ENCODE assay signal across 25 mouse cellular contexts in genomic region chr11:69917379-69917948, GRCm38 (mm10). TPM values are rescaled to one million over a fixed set of nuclear protein-coding genes. Genes with fewer than 3 reads are reported as not detected.
DNase-seq lines count a peak whose midpoint lies in the region; ATAC-seq and TF ChIP-seq lines count a peak whose summit lies in the region.
"Had no signal": no experiment of that assay in that cellular context is flagged by ENCODE, and none has a peak within 500 bp of the region (broad histone marks: within the 10 kb centered on the region; RNA-seq: fewer than 3 reads in every experiment).

No protein-coding gene starts in this region.

- peak overlapping the region; percentile 43 for H3K4me3 ChIP-seq in erythroblast, embryonic 14.5 days (replicated peaks)
- no peak overlapping the region for H3K4me3 ChIP-seq in heart, embryonic 13.5 days
- H3K4me3 ChIP-seq in heart, adult 2 months, result no peak overlapping the region
- peak overlapping the region; percentile 55; the same call in 1 of the 2 replicates for H3K4me3 ChIP-seq in G1E (ENCODE audit: low read depth, low read length)
- H3K4me3 ChIP-seq in liver, embryonic 16.5 days (ENCODE audit: low read depth, low read length), result peak overlapping the region; percentile 10
- H3K4me3 ChIP-seq: heart, embryonic 15.5 days; layer of hippocampus, adult 2 months; limb, embryonic 13.5 days; lung, embryonic 15.5 days; neural tube, embryonic 12.5 days had no signal

- H3K27ac ChIP-seq in heart, embryonic 13.5 days (replicated peaks), result no peak overlapping the region
- H3K27ac ChIP-seq in heart, adult 2 months, result no peak overlapping the region
- peak overlapping the region; percentile 99 for H3K27ac ChIP-seq in liver, embryonic 16.5 days (ENCODE audit: low read length)
- H3K27ac ChIP-seq: embryonic facial prominence, embryonic 15.5 days; heart, embryonic 15.5 days; kidney, postnatal 0 days; layer of hippocampus, adult 2 months; limb, embryonic 13.5 days; lung, embryonic 15.5 days; neural tube, embryonic 12.5 days had no signal

- H3K4me1 ChIP-seq in erythroblast, embryonic 14.5 days (ENCODE audit: control insufficient read depth), result peaks cover 85% of the 10 kb centered on the region
- peaks cover 66% of the 10 kb centered on the region for H3K4me1 ChIP-seq in heart, embryonic 13.5 days
- peaks cover 13% of the 10 kb centered on the region for H3K4me1 ChIP-seq in heart, adult 2 months (ENCODE audit: control insufficient read depth, insufficient read depth, low read length)
- H3K4me1 ChIP-seq in G1E (ENCODE audit: insufficient read depth, low read depth, low read length), result peaks cover 66% of the 10 kb centered on the region
- H3K4me1 ChIP-seq in liver, embryonic 16.5 days (ENCODE audit: control insufficient read depth, low read depth, low read length), result peaks cover 54% of the 10 kb centered on the region

- DNase-seq in heart, adult 2 months, result no peak
- no peak for DNase-seq in G1E (ENCODE audit: low spot score)
- DNase-seq in ovary, postnatal 36 days (ENCODE audit: low spot score), result no peak
- DNase-seq: adrenal gland, adult 8-10 months; embryo, embryonic 11 days; kidney, adult 11 months; layer of hippocampus, postnatal 36 days; lung, postnatal 4 days; right cerebral cortex, postnatal 14 days; spleen, adult 18-20 months; thymus, postnatal 36 days had no signal

- H3K4me2 ChIP-seq in heart, embryonic 13.5 days, result peak overlapping the region; percentile 91; the same call in 1 of the 2 replicates
- peak overlapping the region; percentile 96 for H3K4me2 ChIP-seq in liver, embryonic 16.5 days (ENCODE audit: low read depth, low read length)
- H3K4me2 ChIP-seq: embryonic facial prominence, embryonic 15.5 days; heart, embryonic 15.5 days; limb, embryonic 13.5 days; lung, embryonic 15.5 days; midbrain, embryonic 11.5 days; neural tube, embryonic 12.5 days had no signal

- TF ChIP-seq POLR2A in heart, adult 2 months (IDR thresholded peaks at IDR 0.05; ENCODE audit: insufficient read depth, low read depth, low read length), result no peak

- TF ChIP-seq CTCF in heart, adult 2 months (IDR thresholded peaks at IDR 0.05), result no peak
- no peak for TF ChIP-seq CTCF in G1E (IDR thresholded peaks at IDR 0.05; ENCODE audit: low read depth, low read length)

- no peaks in the 10 kb centered on the region for H3K9me3 ChIP-seq in erythroblast, embryonic 14.5 days (ENCODE audit: control insufficient read depth, low read length)
- H3K9me3 ChIP-seq in heart, embryonic 13.5 days, result no peaks in the 10 kb centered on the region
- no peaks in the 10 kb centered on the region for H3K9me3 ChIP-seq in G1E (replicated peaks)
- H3K9me3 ChIP-seq in liver, embryonic 16.5 days (replicated peaks; ENCODE audit: control insufficient read depth, low read length), result no peaks in the 10 kb centered on the region
- H3K9me3 ChIP-seq: embryonic facial prominence, embryonic 15.5 days; heart, embryonic 15.5 days; limb, embryonic 13.5 days; lung, embryonic 15.5 days; neural tube, embryonic 12.5 days had no signal

- WGBS in heart, embryonic 13.5 days, result 83% methylated on average over 8 of the region's 8 CpGs
- WGBS in heart, adult 2 months, result 81% methylated on average over 8 of the region's 8 CpGs
- WGBS in liver, embryonic 16.5 days (ENCODE audit: insufficient replicate concordance), result 64% methylated on average over 8 of the region's 8 CpGs

- no peaks in the 10 kb centered on the region for H3K27me3 ChIP-seq in erythroblast, embryonic 14.5 days (ENCODE audit: control insufficient read depth)
- no peaks in the 10 kb centered on the region for H3K27me3 ChIP-seq in heart, embryonic 13.5 days (replicated peaks)
- no peaks in the 10 kb centered on the region for H3K27me3 ChIP-seq in heart, adult 2 months (ENCODE audit: control insufficient read depth, insufficient read depth, low read length)
- no peaks in the 10 kb centered on the region for H3K27me3 ChIP-seq in G1E (ENCODE audit: insufficient read depth, low read length)
- H3K27me3 ChIP-seq in liver, embryonic 16.5 days (ENCODE audit: control insufficient read depth, insufficient read depth, low read depth, low read length), result no peaks in the 10 kb centered on the region
- H3K27me3 ChIP-seq: embryonic facial prominence, embryonic 15.5 days; heart, embryonic 15.5 days; limb, embryonic 13.5 days; lung, embryonic 15.5 days; neural tube, embryonic 12.5 days had no signal

- intact Hi-C loops in heart, adult 2 months (cut with DNase I), result no loop called here

- ATAC-seq in erythroblast, adult 5-6 weeks (replicated peaks; ENCODE audit: low FRiP score, poor library complexity, severe bottlenecking), result no peak
- no peak for ATAC-seq in heart, embryonic 13.5 days (ENCODE audit: extremely low read depth, insufficient number of reproducible peaks, low FRiP score, low TSS enrichment)
- no peak for ATAC-seq in G1E (ENCODE audit: extremely low read depth, insufficient number of reproducible peaks, low FRiP score, poor library complexity, severe bottlenecking)
- ATAC-seq in liver, embryonic 16.5 days (ENCODE audit: low read depth), result no peak
- ATAC-seq: forebrain, embryonic 14.5 days had no signal

- no peak for TF ChIP-seq EP300 in heart, adult 2 months (IDR thresholded peaks at IDR 0.05; ENCODE audit: insufficient read depth, low read depth, low read length)

- peaks cover 72% of the 10 kb centered on the region for H3K36me3 ChIP-seq in erythroblast, embryonic 14.5 days (ENCODE audit: control insufficient read depth)
- H3K36me3 ChIP-seq in heart, embryonic 13.5 days, result peaks cover 56% of the 10 kb centered on the region
- H3K36me3 ChIP-seq in heart, adult 2 months (ENCODE audit: control insufficient read depth, insufficient read depth, low read length), result peaks cover 14% of the 10 kb centered on the region; the same call in 1 of the 2 replicates
- peaks cover 77% of the 10 kb centered on the region for H3K36me3 ChIP-seq in G1E (replicated peaks)
- peaks cover 40% of the 10 kb centered on the region for H3K36me3 ChIP-seq in liver, embryonic 16.5 days (ENCODE audit: control insufficient read depth, insufficient read depth)

- peaks cover 3% of the 10 kb centered on the region; the same call in 1 of the 2 replicates for H3K79me2 ChIP-seq in heart, adult 2 months (replicated peaks; ENCODE audit: control insufficient read depth, insufficient read depth, low read length)

- no peak overlapping the region for H3K9ac ChIP-seq in heart, embryonic 13.5 days
- H3K9ac ChIP-seq in heart, adult 2 months (ENCODE audit: low read depth, low read length), result no peak overlapping the region
- H3K9ac ChIP-seq in liver, embryonic 16.5 days (ENCODE audit: low read depth, low read length), result peak overlapping the region; percentile 69
- H3K9ac ChIP-seq: embryonic facial prominence, embryonic 15.5 days; heart, embryonic 15.5 days; limb, embryonic 13.5 days; lung, embryonic 15.5 days; neural tube, embryonic 12.5 days had no signal

RNA-seq across cellular contexts. Expression of gene Gps2, which starts 3.8 kb away (rescaled TPM):
- 90.4 and 109 TPM in 2 replicates for polyA plus RNA-seq in erythroblast, embryonic 14.5 days (2012)
- total RNA-seq in erythroblast, adult 5-6 weeks (2015; ENCODE audit: low replicate concordance), result 69.0 and 102 TPM in 2 replicates
- 52.9 and 63.3 TPM in 2 replicates for total RNA-seq in erythroblast, adult 5-6 weeks (2017; ENCODE audit: low replicate concordance)
- 45.0 and 52.2 TPM in 2 replicates for polyA plus RNA-seq in heart, embryonic 13.5 days (2015; fragmentation: Nextera tagmentation; extraction: Ambion mirVana)
- 10 to 100 TPM; 27.2 to 28.4 TPM for total RNA-seq in heart, adult 2 months (2021)
- 53.9 and 63.9 TPM in 2 replicates for polyA plus RNA-seq in heart, adult 2 months (2012; rRNA removed)
- total RNA-seq in G1E (2014; fragmentation: Nextera tagmentation) (305 and 344 TPM in 2 replicates), G1E (2017) (44.9 and 45.8 TPM in 2 replicates)
- 203 and 216 TPM in 2 replicates for polyA plus RNA-seq in G1E (2012)
- 81.1 and 83.1 TPM in 2 replicates for polyA plus RNA-seq in liver, embryonic 16.5 days (2015; fragmentation: Nextera tagmentation; extraction: Ambion mirVana)

RNA-seq across cellular contexts. Expression of gene Eif5a, which starts 4.3 kb away (rescaled TPM):
- polyA plus RNA-seq in erythroblast, embryonic 14.5 days (2012), result 295 and 310 TPM in 2 replicates
- 340 and 374 TPM in 2 replicates for total RNA-seq in erythroblast, adult 5-6 weeks (2015; ENCODE audit: low replicate concordance)
- 154 and 205 TPM in 2 replicates for total RNA-seq in erythroblast, adult 5-6 weeks (2017; ENCODE audit: low replicate concordance)
- 1,157 and 1,215 TPM in 2 replicates for polyA plus RNA-seq in heart, embryonic 13.5 days (2015; fragmentation: Nextera tagmentation; extraction: Ambion mirVana)
- total RNA-seq in heart, adult 2 months (2021), result 100 to 1,000 TPM; 397 to 444 TPM
- polyA plus RNA-seq in heart, adult 2 months (2012; rRNA removed), result 360 and 540 TPM in 2 replicates
- total RNA-seq in G1E (2014; fragmentation: Nextera tagmentation) (1,285 and 1,536 TPM in 2 replicates), G1E (2017) (763 and 764 TPM in 2 replicates)
- 2,879 and 2,909 TPM in 2 replicates for polyA plus RNA-seq in G1E (2012)
- 1,065 and 1,134 TPM in 2 replicates for polyA plus RNA-seq in liver, embryonic 16.5 days (2015; fragmentation: Nextera tagmentation; extraction: Ambion mirVana)

RNA-seq across cellular contexts. Expression of gene Neurl4, which starts 16.6 kb away (rescaled TPM):
- polyA plus RNA-seq in erythroblast, embryonic 14.5 days (2012), result 5.0 and 5.1 TPM in 2 replicates
- 3.5 and 3.8 TPM in 2 replicates for total RNA-seq in erythroblast, adult 5-6 weeks (2015; ENCODE audit: low replicate concordance)
- 9.3 and 16.0 TPM in 2 replicates for total RNA-seq in erythroblast, adult 5-6 weeks (2017; ENCODE audit: low replicate concordance)
- polyA plus RNA-seq in heart, embryonic 13.5 days (2015; fragmentation: Nextera tagmentation; extraction: Ambion mirVana), result 7.8 and 8.1 TPM in 2 replicates
- total RNA-seq in heart, adult 2 months (2021), result 10 to 100 TPM; 42.6 to 47.1 TPM
- polyA plus RNA-seq in heart, adult 2 months (2012; rRNA removed), result 31.5 and 54.1 TPM in 2 replicates
- total RNA-seq in G1E (2014; fragmentation: Nextera tagmentation) (25.7 and 39.6 TPM in 2 replicates), G1E (2017) (27.2 and 30.2 TPM in 2 replicates)
- 87.0 and 110 TPM in 2 replicates for polyA plus RNA-seq in G1E (2012)
- 2.2 and 2.6 TPM in 2 replicates for polyA plus RNA-seq in liver, embryonic 16.5 days (2015; fragmentation: Nextera tagmentation; extraction: Ambion mirVana)

RNA-seq across cellular contexts. Expression of gene 2810408A11Rik, which starts 16.7 kb away (rescaled TPM):
- polyA plus RNA-seq in erythroblast, embryonic 14.5 days (2012), result 0.14 and 0.18 TPM in 2 replicates
- 2.7 TPM in 1 of 2 replicates, not detected in the other for total RNA-seq in erythroblast, adult 5-6 weeks (2015; ENCODE audit: low replicate concordance)
- total RNA-seq in erythroblast, adult 5-6 weeks (2017; ENCODE audit: low replicate concordance), result 6.0 TPM in 1 of 2 replicates, not detected in the other
- 4.0 and 4.1 TPM in 2 replicates for polyA plus RNA-seq in heart, embryonic 13.5 days (2015; fragmentation: Nextera tagmentation; extraction: Ambion mirVana)
- under 1 TPM; 0.23 to 0.34 TPM for total RNA-seq in heart, adult 2 months (2021)
- polyA plus RNA-seq in heart, adult 2 months (2012; rRNA removed), result 0.15 and 0.41 TPM in 2 replicates
- 6.6 and 7.2 TPM in 2 replicates for total RNA-seq in G1E (2014; fragmentation: Nextera tagmentation)
- 1.7 and 4.4 TPM in 2 replicates for total RNA-seq in G1E (2017)
- 0.62 and 1.2 TPM in 2 replicates for polyA plus RNA-seq in G1E (2012)
- polyA plus RNA-seq in liver, embryonic 16.5 days (2015; fragmentation: Nextera tagmentation; extraction: Ambion mirVana), result 0.46 and 0.76 TPM in 2 replicates
- total RNA-seq: monocyte, adult 5-6 weeks had no signal

RNA-seq across cellular contexts. Expression of gene Ybx2, which starts 18.1 kb away (rescaled TPM):
- polyA plus RNA-seq in erythroblast, embryonic 14.5 days (2012), result 0.29 and 0.38 TPM in 2 replicates
- total RNA-seq in erythroblast, adult 5-6 weeks (2015; ENCODE audit: low replicate concordance), result not detected in 2 replicates
- 5.0 TPM in 1 of 2 replicates, not detected in the other for total RNA-seq in erythroblast, adult 5-6 weeks (2017; ENCODE audit: low replicate concordance)
- 3.1 TPM in 2 replicates for polyA plus RNA-seq in heart, embryonic 13.5 days (2015; fragmentation: Nextera tagmentation; extraction: Ambion mirVana)
- 10 to 100 TPM; 16.7 to 22.6 TPM for total RNA-seq in heart, adult 2 months (2021)
- polyA plus RNA-seq in heart, adult 2 months (2012; rRNA removed), result 64.2 and 66.2 TPM in 2 replicates
- total RNA-seq in G1E (2014; fragmentation: Nextera tagmentation) (1.4 and 1.6 TPM in 2 replicates), G1E (2017) (0.23 TPM in 1 of 2 replicates, not detected in the other)
- 0.04 TPM in 1 of 2 replicates, not detected in the other for polyA plus RNA-seq in G1E (2012)
- 0.18 TPM in 1 of 2 replicates, not detected in the other for polyA plus RNA-seq in liver, embryonic 16.5 days (2015; fragmentation: Nextera tagmentation; extraction: Ambion mirVana)
- total RNA-seq: monocyte, adult 5-6 weeks had no signal

Comparison
In these comparisons a context has a peak if more than half of its experiments do, and no peak if none do; other contexts are left out.
1. H3K4me3 ChIP-seq: peak in erythroblast, embryonic 14.5 days (single experiment), G1E (single experiment) and liver, embryonic 16.5 days (single experiment); none in heart, embryonic 13.5 days (single experiment) and heart, adult 2 months (single experiment).